In genomic region chr5:117121657-117122056, GRCm38 (mm10) we compare ENCODE assay signal across 8 mouse cellular contexts. TPM values are rescaled to one million over a fixed set of nuclear protein-coding genes. Genes with fewer than 3 reads are reported as not detected.
DNase-seq lines count a peak whose midpoint lies in the region; ATAC-seq and TF ChIP-seq lines count a peak whose summit lies in the region.

No protein-coding gene starts in this region.

- peak overlapping the region; percentile 86 for H3K4me3 ChIP-seq in forebrain, embryonic 10.5 days
- no peak overlapping the region for H3K4me3 ChIP-seq in forebrain, embryonic 11.5 days (ENCODE audit: low read depth, low read length)
- H3K4me3 ChIP-seq in lung, embryonic 14.5 days (ENCODE audit: low read depth, low read length) = 0 out of 2 replicates have a peak overlapping the region, but pooled peaks have one; percentile 73
- H3K4me3 ChIP-seq in lung, adult 2 months (replicated peaks; ENCODE audit: extremely low read depth, low read depth, low read length) = no peak overlapping the region
- peak overlapping the region; percentile 91; the same call in 1 of the 2 replicates for H3K4me3 ChIP-seq in forebrain, embryonic 15.5 days
- H3K4me3 ChIP-seq in macrophage (ENCODE audit: inconsistent target) = peak overlapping the region; percentile 92

- no peak for DNase-seq in forebrain, embryonic 10.5 days (ENCODE audit: extremely low spot score, low spot score)
- DNase-seq in forebrain, embryonic 11.5 days (ENCODE audit: low spot score) = no peak
- DNase-seq in lung, embryonic 14.5 days = no peak
- no peak for DNase-seq in lung, adult 2 months
- DNase-seq in layer of hippocampus, postnatal 10 days (ENCODE audit: low spot score in 2 of 2) = no peak
- no peak for DNase-seq in Muller cell, postnatal 12 days (ENCODE audit: inconsistent ontology term)

- ATAC-seq in forebrain, embryonic 11.5 days (replicated peaks; ENCODE audit: low FRiP score) = no peak
- ATAC-seq in lung, embryonic 14.5 days (ENCODE audit: insufficient read depth) = no peak
- no peak for ATAC-seq in forebrain, embryonic 15.5 days (replicated peaks)

- H3K4me1 ChIP-seq in forebrain, embryonic 10.5 days = peaks cover 35% of the 10 kb centered on the region
- peaks cover 8% of the 10 kb centered on the region for H3K4me1 ChIP-seq in forebrain, embryonic 11.5 days (replicated peaks; ENCODE audit: control insufficient read depth, insufficient read depth, low read length)
- peaks cover 13% of the 10 kb centered on the region for H3K4me1 ChIP-seq in lung, embryonic 14.5 days (ENCODE audit: insufficient read depth)
- peaks cover 11% of the 10 kb centered on the region for H3K4me1 ChIP-seq in lung, adult 2 months (ENCODE audit: control insufficient read depth, insufficient read depth, low read length)
- peaks cover 18% of the 10 kb centered on the region for H3K4me1 ChIP-seq in forebrain, embryonic 15.5 days

- no peak overlapping the region for H3K9ac ChIP-seq in forebrain, embryonic 11.5 days (ENCODE audit: low read length)
- no peak overlapping the region for H3K9ac ChIP-seq in lung, embryonic 14.5 days
- no peak overlapping the region for H3K9ac ChIP-seq in forebrain, embryonic 15.5 days (replicated peaks)

- no peak for TF ChIP-seq POLR2A in lung, adult 2 months (IDR thresholded peaks at IDR 0.05; ENCODE audit: borderline replicate concordance, extremely low read depth, low read depth, low read length)

- no peak overlapping the region for H3K4me2 ChIP-seq in forebrain, embryonic 11.5 days (ENCODE audit: low read depth, low read length, severe bottlenecking)
- peak overlapping the region; percentile 70 for H3K4me2 ChIP-seq in lung, embryonic 14.5 days
- 0 out of 2 replicates have a peak overlapping the region, but pooled peaks have one; percentile 88 for H3K4me2 ChIP-seq in forebrain, embryonic 15.5 days (replicated peaks)

- H3K27ac ChIP-seq in forebrain, embryonic 10.5 days = no peak overlapping the region
- H3K27ac ChIP-seq in forebrain, embryonic 11.5 days (ENCODE audit: low read depth, low read length) = no peak overlapping the region
- H3K27ac ChIP-seq in lung, embryonic 14.5 days (ENCODE audit: low read depth) = no peak overlapping the region
- H3K27ac ChIP-seq in forebrain, embryonic 15.5 days (replicated peaks) = no peak overlapping the region
- no peak overlapping the region for H3K27ac ChIP-seq in macrophage

- 9% methylated on average over 2 of the region's 2 CpGs for WGBS in forebrain, embryonic 10.5 days
- 3% methylated on average over 2 of the region's 2 CpGs for WGBS in forebrain, embryonic 11.5 days
- 5% methylated on average over 2 of the region's 2 CpGs for WGBS in lung, embryonic 14.5 days
- 11% methylated on average over 2 of the region's 2 CpGs for WGBS in lung, adult 2 months
- WGBS in forebrain, embryonic 15.5 days = 1% methylated on average over 2 of the region's 2 CpGs
- WGBS in macrophage (ENCODE audit: missing documents) = 63% methylated on average over 2 of the region's 2 CpGs

- H3K79me2 ChIP-seq in macrophage (ENCODE audit: inconsistent target) = peaks cover 64% of the 10 kb centered on the region

- peaks cover 25% of the 10 kb centered on the region for H3K27me3 ChIP-seq in forebrain, embryonic 10.5 days (ENCODE audit: poor library complexity, severe bottlenecking)
- peaks cover 4% of the 10 kb centered on the region; the same call in 1 of the 2 replicates for H3K27me3 ChIP-seq in forebrain, embryonic 11.5 days (ENCODE audit: control insufficient read depth, insufficient read depth, low read length)
- H3K27me3 ChIP-seq in lung, embryonic 14.5 days (ENCODE audit: insufficient read depth, low read length) = no peaks in the 10 kb centered on the region
- H3K27me3 ChIP-seq in forebrain, embryonic 15.5 days = no peaks in the 10 kb centered on the region; the same call in 1 of the 2 replicates

- no peak for TF ChIP-seq CTCF in lung, embryonic 14.5 days (IDR thresholded peaks at IDR 0.05; ENCODE audit: low read depth)
- TF ChIP-seq CTCF in lung, adult 2 months (IDR thresholded peaks at IDR 0.05; ENCODE audit: insufficient read depth, low read length) = no peak

- no peaks in the 10 kb centered on the region for H3K9me3 ChIP-seq in forebrain, embryonic 10.5 days
- H3K9me3 ChIP-seq in forebrain, embryonic 11.5 days (ENCODE audit: control insufficient read depth, low read length) = no peaks in the 10 kb centered on the region
- no peaks in the 10 kb centered on the region for H3K9me3 ChIP-seq in lung, embryonic 14.5 days (ENCODE audit: low read depth, low read length)
- H3K9me3 ChIP-seq in forebrain, embryonic 15.5 days = no peaks in the 10 kb centered on the region

- H3K36me3 ChIP-seq in forebrain, embryonic 10.5 days (replicated peaks) = no peaks in the 10 kb centered on the region
- no peaks in the 10 kb centered on the region for H3K36me3 ChIP-seq in forebrain, embryonic 11.5 days (ENCODE audit: control insufficient read depth, insufficient read depth, low read length)
- no peaks in the 10 kb centered on the region for H3K36me3 ChIP-seq in lung, embryonic 14.5 days (ENCODE audit: insufficient read depth)
- H3K36me3 ChIP-seq in forebrain, embryonic 15.5 days = no peaks in the 10 kb centered on the region
- no peaks in the 10 kb centered on the region; the same call in 1 of the 2 replicates for H3K36me3 ChIP-seq in macrophage (ENCODE audit: inconsistent target)

RNA-seq across cellular contexts. Expression of gene Taok3, which starts 1.7 kb away (rescaled TPM):
- 9.3 and 9.4 TPM in 2 replicates for polyA plus RNA-seq in forebrain, embryonic 10.5 days (2016; fragmentation: Nextera tagmentation; extraction: Ambion mirVana)
- 16.2 and 16.9 TPM in 2 replicates for polyA plus RNA-seq in forebrain, embryonic 11.5 days (2014; fragmentation: Nextera tagmentation; extraction: Ambion mirVana)
- polyA plus RNA-seq in lung, embryonic 14.5 days (2014; fragmentation: Nextera tagmentation; extraction: Ambion mirVana) = 18.8 and 19.0 TPM in 2 replicates
- 30.3 and 40.5 TPM in 2 replicates for polyA plus RNA-seq in lung, adult 2 months (2012; rRNA removed)
- polyA plus RNA-seq in forebrain, embryonic 15.5 days (2015; fragmentation: Nextera tagmentation; extraction: Ambion mirVana) = 45.3 and 51.7 TPM in 2 replicates
- total RNA-seq in macrophage (2018; cell fraction: chromatin; rRNA removed) = 100 to 1,000 TPM in 24 of 26 experiments, 10 to 100 TPM in 2; 88.3 to 515 (median 403) TPM
- total RNA-seq in macrophage (2018; cell fraction: cytosol; rRNA removed) = 100 to 1,000 TPM in 23 of 26 experiments, 10 to 100 TPM in 3; 69.6 to 129 (median 112) TPM
- total RNA-seq in macrophage (2018; cell fraction: nucleus; rRNA removed) = 100 to 1,000 TPM in 24 of 26 experiments, 10 to 100 TPM in 2; 72.7 to 300 (median 200) TPM
- polyA plus RNA-seq in macrophage (2018) = 77.8 to 173 TPM (median 90.5 TPM) in 3 replicates
- 10 to 100 TPM; 66.3 to 68.3 TPM for total RNA-seq in layer of hippocampus, postnatal 10 days (2021)

RNA-seq across cellular contexts. Expression of gene Suds3, which starts 5.7 kb away (rescaled TPM):
- polyA plus RNA-seq in forebrain, embryonic 10.5 days (2016; fragmentation: Nextera tagmentation; extraction: Ambion mirVana) = 78.5 and 81.4 TPM in 2 replicates
- polyA plus RNA-seq in forebrain, embryonic 11.5 days (2014; fragmentation: Nextera tagmentation; extraction: Ambion mirVana) = 51.8 and 52.1 TPM in 2 replicates
- 45.6 and 49.6 TPM in 2 replicates for polyA plus RNA-seq in lung, embryonic 14.5 days (2014; fragmentation: Nextera tagmentation; extraction: Ambion mirVana)
- polyA plus RNA-seq in lung, adult 2 months (2012; rRNA removed) = 44.0 and 57.1 TPM in 2 replicates
- 94.0 and 99.1 TPM in 2 replicates for polyA plus RNA-seq in forebrain, embryonic 15.5 days (2015; fragmentation: Nextera tagmentation; extraction: Ambion mirVana)
- 100 to 1,000 TPM in 1 of 26 experiments, 10 to 100 TPM in 25; 16.4 to 115 (median 53.8) TPM for total RNA-seq in macrophage (2018; cell fraction: chromatin; rRNA removed)
- 10 to 100 TPM; 33.5 to 56.0 (median 44.2) TPM for total RNA-seq in macrophage (2018; cell fraction: cytosol; rRNA removed)
- total RNA-seq in macrophage (2018; cell fraction: nucleus; rRNA removed) = 10 to 100 TPM; 19.6 to 83.1 (median 39.0) TPM
- polyA plus RNA-seq in macrophage (2018) = 50.8 to 76.9 TPM (median 59.2 TPM) in 3 replicates
- total RNA-seq in layer of hippocampus, postnatal 10 days (2021) = 100 to 1,000 TPM in 1 of 2 experiments, 10 to 100 TPM in 1; 96.6 to 101 TPM

Comparison
In these comparisons a context has a peak if more than half of its experiments do, and no peak if none do; other contexts are left out.
1. H3K4me3 ChIP-seq: peak in forebrain, embryonic 10.5 days (single experiment), lung, embryonic 14.5 days (single experiment), forebrain, embryonic 15.5 days (single experiment) and macrophage (single experiment); none in forebrain, embryonic 11.5 days (single experiment) and lung, adult 2 months (single experiment).